Mouse (Mus musculus): ENCODE measurements at regions not wholly inside any gene's neighbourhood (a gene's known extent, or its start where the extent isn't known, plus 50 kb on each side); places are given as distances from the start of the nearest gene placed in this dataset.

GRCm38 (mm10) chr11:112592411-112593020 is 189.5 kb upstream of the Sox9 start:
- Histone ChIP-seq H3K27me3 (ENCODE audit: control insufficient read depth, insufficient read depth, insufficient read length) (no peaks in the 10 kb centered on the region), H3ac (ENCODE audit: control insufficient read depth, insufficient read length) (no peak overlapping the region), H3K4me2 (ENCODE audit: low read depth) (no peak overlapping the region), H3K4me3 (no peak overlapping the region), H3K36me3 (ENCODE audit: control insufficient read depth, insufficient read depth) (no peaks in the 10 kb centered on the region), H3K79me2 (ENCODE audit: control insufficient read depth, insufficient read depth) (no peaks in the 10 kb centered on the region)
- TF ChIP-seq REST (IDR thresholded peaks at IDR 0.05; ENCODE audit: insufficient read depth, insufficient read length): no peak
- TF ChIP-seq TCF12 (IDR thresholded peaks at IDR 0.05; ENCODE audit: insufficient read depth, poor library complexity, severe bottlenecking): no peak
- TF ChIP-seq MYOD1 (IDR thresholded peaks at IDR 0.05; ENCODE audit: control insufficient read depth in 1 of 3, insufficient read length in 2 of 3, low read depth in 2 of 3): no peak
- TF ChIP-seq E2F4 (IDR thresholded peaks at IDR 0.05; ENCODE audit: insufficient read depth): no peak
- TF ChIP-seq USF1 (IDR thresholded peaks at IDR 0.05; ENCODE audit: low read depth): no peak
- TF ChIP-seq POLR2AphosphoS2 (IDR thresholded peaks at IDR 0.05; ENCODE audit: insufficient read length, low read depth): no peak
- TF ChIP-seq SRF (IDR thresholded peaks at IDR 0.05; ENCODE audit: control insufficient read depth, insufficient read length, low read depth): no peak
- no peak for TF ChIP-seq MYOG (IDR thresholded peaks at IDR 0.05; ENCODE audit: control insufficient read depth in 1 of 3, insufficient read depth in 1 of 3, insufficient read length in 2 of 3, low read depth in 2 of 3)
- TF ChIP-seq MAX (IDR thresholded peaks at IDR 0.05; ENCODE audit: low read depth): no peak
- TF ChIP-seq CEBPB (IDR thresholded peaks at IDR 0.05; ENCODE audit: insufficient read depth, poor library complexity, severe bottlenecking): no peak
- no peak for TF ChIP-seq TCF3 (IDR thresholded peaks at IDR 0.05; ENCODE audit: insufficient read length, low read depth)
- TF ChIP-seq POLR2A (IDR thresholded peaks at IDR 0.05; ENCODE audit: insufficient read length, low read depth): no peak

- H3K4me2 ChIP-seq (ENCODE audit: low read depth): no peak overlapping the region
These were observed 188.2 kb upstream of the Sox9 start for GRCm38 (mm10) chr11:112593821-112594220.

GRCm38 (mm10) chr11:112607359-112607758 is 174.7 kb upstream of the Sox9 start:
- Histone ChIP-seq H3K27me3 (ENCODE audit: control insufficient read depth, insufficient read depth, insufficient read length) (no peaks in the 10 kb centered on the region), H3K4me2 (ENCODE audit: low read depth) (no peak overlapping the region), H3ac (ENCODE audit: control insufficient read depth, insufficient read length) (no peak overlapping the region), H3K4me3 (no peak overlapping the region), H3K36me3 (ENCODE audit: control insufficient read depth, insufficient read depth) (no peaks in the 10 kb centered on the region), H3K79me2 (ENCODE audit: control insufficient read depth, insufficient read depth) (no peaks in the 10 kb centered on the region)
- TF ChIP-seq E2F4 (IDR thresholded peaks at IDR 0.05; ENCODE audit: insufficient read depth): no peak
- no peak for TF ChIP-seq CEBPB (IDR thresholded peaks at IDR 0.05; ENCODE audit: insufficient read depth, poor library complexity, severe bottlenecking)
- TF ChIP-seq MAX (IDR thresholded peaks at IDR 0.05; ENCODE audit: low read depth): no peak
- no peak for TF ChIP-seq MYOG (IDR thresholded peaks at IDR 0.05; ENCODE audit: control insufficient read depth in 1 of 3, insufficient read depth in 1 of 3, insufficient read length in 2 of 3, low read depth in 2 of 3)
- no peak for TF ChIP-seq REST (IDR thresholded peaks at IDR 0.05; ENCODE audit: insufficient read depth, insufficient read length)
- no peak for TF ChIP-seq MYOD1 (IDR thresholded peaks at IDR 0.05; ENCODE audit: control insufficient read depth in 1 of 3, insufficient read length in 2 of 3, low read depth in 2 of 3)
- no peak for TF ChIP-seq SRF (IDR thresholded peaks at IDR 0.05; ENCODE audit: control insufficient read depth, insufficient read length, low read depth)
- no peak for TF ChIP-seq TCF12 (IDR thresholded peaks at IDR 0.05; ENCODE audit: insufficient read depth, poor library complexity, severe bottlenecking)
- TF ChIP-seq USF1 (IDR thresholded peaks at IDR 0.05; ENCODE audit: low read depth): no peak
- TF ChIP-seq POLR2A (IDR thresholded peaks at IDR 0.05; ENCODE audit: insufficient read length, low read depth): no peak
- no peak for TF ChIP-seq POLR2AphosphoS2 (IDR thresholded peaks at IDR 0.05; ENCODE audit: insufficient read length, low read depth)
- TF ChIP-seq TCF3 (IDR thresholded peaks at IDR 0.05; ENCODE audit: insufficient read length, low read depth): no peak

More at GRCm38 (mm10) chr11:112593821-112594220, 188.2 kb upstream of the Sox9 start:
- Histone ChIP-seq H3K4me3 (no peak overlapping the region), H3ac (ENCODE audit: control insufficient read depth, insufficient read length) (no peak overlapping the region), H3K79me2 (ENCODE audit: control insufficient read depth, insufficient read depth) (no peaks in the 10 kb centered on the region), H3K27me3 (ENCODE audit: control insufficient read depth, insufficient read depth, insufficient read length) (no peaks in the 10 kb centered on the region), H3K36me3 (ENCODE audit: control insufficient read depth, insufficient read depth) (no peaks in the 10 kb centered on the region)
- no peak for TF ChIP-seq REST (IDR thresholded peaks at IDR 0.05; ENCODE audit: insufficient read depth, insufficient read length)
- TF ChIP-seq TCF3 (IDR thresholded peaks at IDR 0.05; ENCODE audit: insufficient read length, low read depth): no peak
- TF ChIP-seq MAX (IDR thresholded peaks at IDR 0.05; ENCODE audit: low read depth): no peak
- TF ChIP-seq POLR2A (IDR thresholded peaks at IDR 0.05; ENCODE audit: insufficient read length, low read depth): no peak
- no peak for TF ChIP-seq MYOG (IDR thresholded peaks at IDR 0.05; ENCODE audit: control insufficient read depth in 1 of 3, insufficient read depth in 1 of 3, insufficient read length in 2 of 3, low read depth in 2 of 3)
- TF ChIP-seq E2F4 (IDR thresholded peaks at IDR 0.05; ENCODE audit: insufficient read depth): no peak
- no peak for TF ChIP-seq POLR2AphosphoS2 (IDR thresholded peaks at IDR 0.05; ENCODE audit: insufficient read length, low read depth)
- TF ChIP-seq TCF12 (IDR thresholded peaks at IDR 0.05; ENCODE audit: insufficient read depth, poor library complexity, severe bottlenecking): no peak
- no peak for TF ChIP-seq USF1 (IDR thresholded peaks at IDR 0.05; ENCODE audit: low read depth)
- no peak for TF ChIP-seq SRF (IDR thresholded peaks at IDR 0.05; ENCODE audit: control insufficient read depth, insufficient read length, low read depth)
- no peak for TF ChIP-seq CEBPB (IDR thresholded peaks at IDR 0.05; ENCODE audit: insufficient read depth, poor library complexity, severe bottlenecking)
- no peak for TF ChIP-seq MYOD1 (IDR thresholded peaks at IDR 0.05; ENCODE audit: control insufficient read depth in 1 of 3, insufficient read length in 2 of 3, low read depth in 2 of 3)

GRCm38 (mm10) chr11:112609277-112609676 is 172.7 kb upstream of the Sox9 start:
- TF ChIP-seq MYOG (IDR thresholded peaks at IDR 0.05; ENCODE audit: control insufficient read depth in 1 of 3, insufficient read depth in 1 of 3, insufficient read length in 2 of 3, low read depth in 2 of 3): no peak
- TF ChIP-seq E2F4 (IDR thresholded peaks at IDR 0.05; ENCODE audit: insufficient read depth): no peak
- TF ChIP-seq REST (IDR thresholded peaks at IDR 0.05; ENCODE audit: insufficient read depth, insufficient read length): no peak
- H3K79me2 ChIP-seq (ENCODE audit: control insufficient read depth, insufficient read depth): no peaks in the 10 kb centered on the region
- H3K36me3 ChIP-seq (ENCODE audit: control insufficient read depth, insufficient read depth): no peaks in the 10 kb centered on the region
- no peak overlapping the region for H3K4me3 ChIP-seq
- H3ac ChIP-seq (ENCODE audit: control insufficient read depth, insufficient read length): no peak overlapping the region
- H3K27me3 ChIP-seq (ENCODE audit: control insufficient read depth, insufficient read depth, insufficient read length): no peaks in the 10 kb centered on the region
- H3K4me2 ChIP-seq (ENCODE audit: low read depth): no peak overlapping the region
